Mouse (Mus musculus) embryonic stem cell, embryonic (primary cell): Measurements from ENCODE around the gene Adi1.

Experiments
- CTCF ChIA-PET, 4 experiments: fragments of 300-600 bp in 2 of 4; fragments of 350-600 bp in 2 of 4; sonication (Branson Sonifier 250); formaldehyde crosslinking; loops; one replicate each; lab custom pipeline; 2022; ENCODE audit warnings: inconsistent platforms in 2 of 4; lab: Charles Lee
- POLR2A ChIA-PET, 4 experiments: fragments of 300-600 bp in 2 of 4; fragments of 350-600 bp in 2 of 4; sonication (Branson Sonifier 250); formaldehyde crosslinking; loops; one replicate each; lab custom pipeline; 2022; ENCODE audit warnings: antibody characterized with exemption in 4 of 4, inconsistent platforms in 1 of 4; lab: Charles Lee

Adi1 gene

GRCm38 (mm10) chr12:28675925-28676209, 836 bp downstream of the Adi1 start:
- POLR2A ChIA-PET = interaction anchor here (0.8 to 71.1 kb wide), 40 partner anchors 8 to 142 kb away, joined by 3 to 1800 read pairs (median 10); partner anchors contain the start of genes Rps7 (in 3 of the 4), Colec11 (in 2 of the 4), Eipr1 (in 2 of the 4) and Rnaseh1 (in 2 of the 4)
- CTCF ChIA-PET = interaction anchor here in 2 of 4 experiments (0.5 to 0.8 kb wide), 3 partner anchors 12 to 61 kb away, joined by 3 read pairs; no protein-coding TSS in a partner anchor

- POLR2A ChIA-PET = interaction anchor here in 3 of 4 experiments (0.7 to 71.1 kb wide), 8 partner anchors 8 to 1254 kb away, joined by 3 to 1800 read pairs (median 6); partner anchors contain the start of genes Adi1 (in 3 of the 3), Rps7 (in 2 of the 3) and Colec11 (in 1 of the 3)
These were observed 9.6 kb downstream of the Adi1 start for GRCm38 (mm10) chr12:28684674-28685073.

GRCm38 (mm10) chr12:28685771-28686170, 10.7 kb downstream of the Adi1 start:
- ChIA-PET POLR2A (interaction anchor here in 3 of 4 experiments (0.8 to 71.1 kb wide), 16 partner anchors 9 to 65 kb away, joined by 3 to 1800 read pairs (median 4); partner anchors contain the start of genes Adi1 (in 2 of the 3), Rps7 (in 2 of the 3), Colec11 (in 1 of the 3) and Rnaseh1 (in 1 of the 3)), CTCF (interaction anchor here in 3 of 4 experiments (0.7 to 1.6 kb wide), 3 partner anchors 11 to 99 kb away, joined by 3 to 4 read pairs (median 3); partner anchors contain the start of gene Adi1 (in 1 of the 3))

More at GRCm38 (mm10) chr12:28684674-28685073, 9.6 kb downstream of the Adi1 start:
- CTCF ChIA-PET = no interaction called here

- ChIA-PET CTCF (interaction anchor here in 3 of 4 experiments (0.7 to 1.6 kb wide), 3 partner anchors 11 to 98 kb away, joined by 3 to 4 read pairs (median 3); partner anchors contain the start of gene Adi1 (in 1 of the 3)), POLR2A (interaction anchor here in 3 of 4 experiments (0.8 to 71.1 kb wide), 14 partner anchors 8 to 64 kb away, joined by 3 to 1800 read pairs (median 4); partner anchors contain the start of genes Adi1 (in 2 of the 3), Rps7 (in 2 of the 3), Colec11 (in 1 of the 3) and Trappc12 (in 1 of the 3))
These were observed 11.3 kb downstream of the Adi1 start for GRCm38 (mm10) chr12:28686199-28686879.

GRCm38 (mm10) chr12:28688996-28689395, 14.0 kb downstream of the Adi1 start:
- ChIA-PET POLR2A (interaction anchor here in 2 of 4 experiments (0.8 to 71.1 kb wide), 6 partner anchors 9 to 64 kb away, joined by 3 to 1800 read pairs (median 12); partner anchors contain the start of genes Adi1 (in 2 of the 2), Rps7 (in 2 of the 2) and Colec11 (in 1 of the 2)), CTCF (interaction anchor here in 2 of 4 experiments (0.6 to 1.2 kb wide), 3 partner anchors 11 to 286 kb away, joined by 3 to 6 read pairs (median 4); no protein-coding TSS in a partner anchor)

- ChIA-PET CTCF (interaction anchor here in 2 of 4 experiments (0.8 to 1.4 kb wide), 4 partner anchors 8 to 10 kb away, joined by 3 to 7 read pairs (median 3); no protein-coding TSS in a partner anchor), POLR2A (interaction anchor here (0.6 to 71.1 kb wide), 10 partner anchors 13 to 65 kb away, joined by 3 to 1800 read pairs (median 4); partner anchors contain the start of genes Rps7 (in 3 of the 4), Adi1 (in 2 of the 4) and Colec11 (in 1 of the 4))
These were observed 15.7 kb downstream of the Adi1 start for GRCm38 (mm10) chr12:28690730-28691129.

GRCm38 (mm10) chr12:28693738-28694137, 18.7 kb downstream of the Adi1 start:
- CTCF ChIA-PET = no interaction called here

GRCm38 (mm10) chr12:28694231-28694630, 19.2 kb downstream of the Adi1 start:
- ChIA-PET POLR2A (interaction anchor here in 3 of 4 experiments (0.5 to 71.1 kb wide), 17 partner anchors 8 to 71 kb away, joined by 3 to 1800 read pairs (median 4); partner anchors contain the start of genes Rps7 (in 3 of the 3), Adi1 (in 2 of the 3), Colec11 (in 2 of the 3) and Eipr1 (in 1 of the 3)), CTCF (no interaction called here)

More at GRCm38 (mm10) chr12:28693738-28694137, 18.7 kb downstream of the Adi1 start:
- POLR2A ChIA-PET = interaction anchor here in 3 of 4 experiments (1.0 to 71.1 kb wide), 16 partner anchors 8 to 70 kb away, joined by 3 to 1800 read pairs (median 5); partner anchors contain the start of genes Rps7 (in 3 of the 3), Adi1 (in 2 of the 3), Colec11 (in 2 of the 3) and Eipr1 (in 1 of the 3)

GRCm38 (mm10) chr12:28694776-28695175, 19.7 kb downstream of the Adi1 start:
- CTCF ChIA-PET = no interaction called here
- POLR2A ChIA-PET = interaction anchor here in 3 of 4 experiments (0.5 to 71.1 kb wide), 10 partner anchors 9 to 71 kb away, joined by 3 to 1800 read pairs (median 5); partner anchors contain the start of genes Rps7 (in 3 of the 3), Colec11 (in 2 of the 3) and Adi1 (in 1 of the 3)

GRCm38 (mm10) chr12:28697821-28698595, 23.0 kb downstream of the Adi1 start:
- ChIA-PET CTCF (no interaction called here), POLR2A (interaction anchor here in 3 of 4 experiments (0.8 to 6.9 kb wide), 8 partner anchors 23 to 109 kb away, joined by 3 to 34 read pairs (median 9); partner anchors contain the start of genes Adi1 (in 2 of the 3) and Rps7 (in 2 of the 3))

GRCm38 (mm10) chr12:28699086-28699485, 24.1 kb downstream of the Adi1 start:
- CTCF ChIA-PET = interaction anchor here (0.6 to 2.2 kb wide), 37 partner anchors 9 to 1184 kb away, joined by 3 to 13 read pairs (median 3); partner anchors contain the start of genes Eipr1 (in 1 of the 4), Rps7 (in 1 of the 4) and Trappc12 (in 1 of the 4)
- POLR2A ChIA-PET = interaction anchor here (0.8 to 6.9 kb wide), 14 partner anchors 13 to 69 kb away, joined by 3 to 34 read pairs (median 4); partner anchors contain the start of genes Rps7 (in 4 of the 4), Adi1 (in 3 of the 4), Eipr1 (in 1 of the 4) and Trappc12 (in 1 of the 4)

GRCm38 (mm10) chr12:28699656-28700055, 24.6 kb downstream of the Adi1 start:
- ChIA-PET POLR2A (interaction anchor here (0.8 to 6.9 kb wide), 21 partner anchors 13 to 591 kb away, joined by 3 to 34 read pairs (median 4); partner anchors contain the start of genes Rps7 (in 4 of the 4), Adi1 (in 3 of the 4), Trappc12 (in 3 of the 4) and Eipr1 (in 1 of the 4)), CTCF (interaction anchor here (0.5 to 2.2 kb wide), 41 partner anchors 9 to 1183 kb away, joined by 3 to 13 read pairs (median 3); partner anchors contain the start of genes Eipr1 (in 1 of the 4), Rps7 (in 1 of the 4) and Trappc12 (in 1 of the 4))

- ChIA-PET CTCF (interaction anchor here (0.5 to 2.2 kb wide), 30 partner anchors 9 to 1183 kb away, joined by 3 to 13 read pairs (median 3); partner anchors contain the start of genes Eipr1 (in 1 of the 4), Rps7 (in 1 of the 4) and Trappc12 (in 1 of the 4)), POLR2A (interaction anchor here (0.7 to 6.9 kb wide), 29 partner anchors 11 to 591 kb away, joined by 3 to 34 read pairs (median 4); partner anchors contain the start of genes Rps7 (in 4 of the 4), Adi1 (in 3 of the 4), Trappc12 (in 3 of the 4) and Eipr1 (in 2 of the 4))
These were observed 25.1 kb downstream of the Adi1 start for GRCm38 (mm10) chr12:28700101-28700511.

GRCm38 (mm10) chr12:28700561-28701025, 25.6 kb downstream of the Adi1 start:
- POLR2A ChIA-PET = interaction anchor here (0.7 to 6.9 kb wide), 29 partner anchors 9 to 590 kb away, joined by 3 to 34 read pairs (median 5); partner anchors contain the start of genes Rps7 (in 4 of the 4), Trappc12 (in 3 of the 4), Adi1 (in 2 of the 4) and Rnaseh1 (in 2 of the 4)
- CTCF ChIA-PET = interaction anchor here (0.5 to 2.2 kb wide), 20 partner anchors 10 to 768 kb away, joined by 3 to 13 read pairs (median 3); no protein-coding TSS in a partner anchor

GRCm38 (mm10) chr12:28701302-28701701, 26.3 kb downstream of the Adi1 start:
- ChIA-PET POLR2A (interaction anchor here in 3 of 4 experiments (0.8 to 6.9 kb wide), 21 partner anchors 8 to 273 kb away, joined by 3 to 34 read pairs (median 5); partner anchors contain the start of genes Rps7 (in 3 of the 3), Trappc12 (in 3 of the 3), Rnaseh1 (in 2 of the 3) and Adi1 (in 1 of the 3)), CTCF (interaction anchor here in 3 of 4 experiments (0.5 to 2.2 kb wide), 10 partner anchors 9 to 768 kb away, joined by 3 to 7 read pairs (median 4); no protein-coding TSS in a partner anchor)
